Mouse (Mus musculus) neural tube, embryonic 11.5 days (tissue): ENCODE results near the gene Olfr789. TPM values are rescaled to one million over a fixed set of nuclear protein-coding genes. Genes with fewer than 3 reads are reported as not detected.
A peak's percentile ranks its signal among the peaks of the same experiment; 100 is the strongest.

Source experiments
- ATAC-seq: fragments of 200-750 bp; cut with Nextera tagmentation; 2 replicates; pipeline ENCODE4 v1.8.0; 2017; ENCODE audit warnings: moderate number of reproducible peaks, mild to moderate bottlenecking, moderate TSS enrichment, moderate library complexity; ENCODE audit not compliant: insufficient read depth, low FRiP score, low TSS enrichment
- DNase-seq: peaks from one replicate; pipeline ENCODE4 v3.0.0-alpha.2; 2015; ENCODE audit warnings: low spot score
- H3K27ac ChIP-seq: fragments of 300-500 bp; sonication (generic); 2 replicates; pipeline ENCODE4 v1.5.1; 2014; ENCODE audit warnings: low read depth, mild to moderate bottlenecking, low read length
- H3K27me3 ChIP-seq: fragments of 300-500 bp; sonication (generic); 2 replicates; pipeline ENCODE4 v1.6.1; 2014; ENCODE audit warnings: mild to moderate bottlenecking, low read length, mixed read lengths; ENCODE audit not compliant: control insufficient read depth, insufficient read depth
- H3K36me3 ChIP-seq: fragments of 300-500 bp; sonication (generic); 2 replicates; pipeline ENCODE4 v1.6.1; 2014; ENCODE audit warnings: mild to moderate bottlenecking, low read length, moderate library complexity, mixed read lengths; ENCODE audit not compliant: control insufficient read depth, insufficient read depth
- H3K4me1 ChIP-seq: fragments of 300-500 bp; sonication (generic); 2 replicates; pipeline ENCODE4 v1.6.1; 2014; ENCODE audit warnings: low read length, mixed read lengths; ENCODE audit not compliant: control insufficient read depth, insufficient read depth
- H3K4me2 ChIP-seq: fragments of 300-500 bp; sonication (generic); 2 replicates; pipeline ENCODE4 v1.6.1; 2014; ENCODE audit warnings: low read depth, mild to moderate bottlenecking, moderate library complexity
- H3K4me3 ChIP-seq: fragments of 300-500 bp; sonication (generic); 2 replicates; pipeline ENCODE4 v1.5.1; 2014; ENCODE audit warnings: low read depth, low read length
- H3K9ac ChIP-seq: fragments of 300-500 bp; sonication (generic); 2 replicates; pipeline ENCODE4 v1.6.1; 2014; ENCODE audit warnings: mild to moderate bottlenecking, low read length
- H3K9me3 ChIP-seq: fragments of 300-500 bp; sonication (generic); 2 replicates; pipeline ENCODE4 v1.6.1; 2016; ENCODE audit warnings: low read length; ENCODE audit not compliant: control insufficient read depth
- WGBS: fragments of 180-500 bp; shearing (Covaris S2); extraction: QIAGEN DNeasy Blood & Tissue Kit; methylation state at CpG from one replicate; pipeline ENCODE4 v1.1.7; 2014; 5-methylcytosine and 5-hydroxymethylcytosine counted together
- polyA plus RNA-seq: library from polyadenylated mRNA; unstranded; fragments of >200 nt; fragmentation: Nextera tagmentation; extraction: Ambion mirVana; gene quantifications from 2 replicates; pipeline ENCODE4 v1.2.1, GENCODE M21; 2014

Gene Olfr789
- not detected in 2 replicates for polyA plus RNA-seq

DNA sequence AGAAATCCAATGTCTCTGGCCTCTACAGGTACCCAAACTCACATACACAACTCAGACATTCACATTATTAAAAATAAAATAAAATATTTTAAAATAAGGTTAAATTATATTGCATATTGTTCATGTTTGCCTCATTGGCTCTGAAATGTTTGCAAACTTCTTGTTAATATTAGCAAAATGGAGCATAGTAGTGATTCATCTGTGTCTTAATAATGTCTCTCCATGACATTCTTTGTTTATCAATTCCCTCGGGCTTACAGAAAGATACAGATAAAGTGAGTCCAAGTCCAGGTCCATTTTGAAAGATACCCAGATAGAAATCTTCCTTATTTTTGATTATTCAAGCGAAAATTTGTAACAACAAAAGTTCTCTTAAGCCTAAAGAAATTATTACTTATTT, at the start of gene Olfr789:
Gene Olfr789, plus strand, starts transcription at position 301 of the 400 bp plus-strand sequence.
- no peak within 1 kb of the TSS for H3K4me2 ChIP-seq
- H3K36me3 ChIP-seq, result no peaks in the 10 kb centered on the region
- ATAC-seq (no peak), DNase-seq (no peak)
- no peaks in the 10 kb centered on the region for H3K4me1 ChIP-seq
- H3K27ac ChIP-seq, result no peak within 1 kb of the TSS
- H3K4me3 ChIP-seq, result no peak within 1 kb of the TSS
- no peaks in the 10 kb centered on the region for H3K9me3 ChIP-seq
- H3K27me3 ChIP-seq, result no peaks in the 10 kb centered on the region
- H3K9ac ChIP-seq, result no peak within 1 kb of the TSS
- 73% methylated on average over 2 of the region's 2 CpGs for WGBS

DNA sequence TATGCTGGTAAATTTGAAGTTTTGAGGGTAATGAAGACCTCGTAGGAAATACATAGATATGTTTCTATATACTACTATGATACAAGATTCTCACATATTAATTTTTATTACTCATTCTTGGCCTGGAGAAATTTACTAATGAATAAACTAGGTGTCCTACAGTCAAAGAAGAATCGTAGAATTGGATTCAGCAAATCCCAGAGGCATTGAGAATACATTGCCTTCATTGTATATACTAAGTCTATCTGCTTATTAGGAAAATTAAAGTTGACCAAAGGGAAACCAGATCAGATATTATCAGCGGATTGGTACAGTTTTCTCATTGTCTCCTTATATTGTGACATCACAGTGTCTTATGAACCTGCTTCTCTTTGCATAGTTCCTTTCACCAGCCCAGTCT, 23.0 kb upstream of the Olfr789 start, which contains the start of gene Olfr787:
Gene Olfr787, plus strand, starts transcription at position 301 of the 400 bp plus-strand sequence.
- Histone ChIP-seq H3K27me3 (no peaks in the 10 kb centered on the region), H3K9me3 (no peaks in the 10 kb centered on the region), H3K4me2 (no peak within 1 kb of the TSS), H3K27ac (no peak within 1 kb of the TSS), H3K4me1 (no peaks in the 10 kb centered on the region), H3K4me3 (no peak within 1 kb of the TSS), H3K9ac (no peak within 1 kb of the TSS), H3K36me3 (no peaks in the 10 kb centered on the region)
- 88% methylated on average over 3 of the region's 3 CpGs for WGBS
- DNase-seq (no peak), ATAC-seq (no peak)

DNA sequence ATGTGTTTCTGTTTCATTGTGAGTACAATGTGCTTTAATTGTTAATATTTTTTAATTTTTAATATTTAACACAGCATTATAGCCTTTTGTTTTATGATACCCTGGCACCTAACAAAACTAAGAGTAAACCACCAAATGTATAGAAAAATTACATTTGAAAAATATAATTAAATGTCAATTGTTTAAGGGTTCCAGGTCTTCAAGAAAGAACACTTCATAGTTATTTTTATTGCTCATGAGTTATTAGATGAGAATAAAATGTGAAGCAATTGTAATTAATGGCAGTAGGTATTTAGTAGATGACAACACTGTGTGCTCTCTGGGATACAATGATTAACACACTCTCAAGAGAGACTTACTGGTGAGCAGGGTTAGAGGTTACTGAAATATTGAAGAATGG, 13.9 kb upstream of the Olfr789 start, which contains the start of gene Olfr788:
Gene Olfr788, plus strand, starts transcription at position 301 of the 400 bp plus-strand sequence.
- no peaks in the 10 kb centered on the region for H3K27me3 ChIP-seq
- H3K9ac ChIP-seq, result no peak within 1 kb of the TSS
- no peak within 1 kb of the TSS for H3K4me3 ChIP-seq
- no peaks in the 10 kb centered on the region for H3K36me3 ChIP-seq
- H3K4me1 ChIP-seq, result no peaks in the 10 kb centered on the region
- H3K27ac ChIP-seq, result no peak within 1 kb of the TSS
- no peak within 1 kb of the TSS for H3K4me2 ChIP-seq
- no peaks in the 10 kb centered on the region for H3K9me3 ChIP-seq
- ATAC-seq, result no peak
- DNase-seq, result no peak

DNA sequence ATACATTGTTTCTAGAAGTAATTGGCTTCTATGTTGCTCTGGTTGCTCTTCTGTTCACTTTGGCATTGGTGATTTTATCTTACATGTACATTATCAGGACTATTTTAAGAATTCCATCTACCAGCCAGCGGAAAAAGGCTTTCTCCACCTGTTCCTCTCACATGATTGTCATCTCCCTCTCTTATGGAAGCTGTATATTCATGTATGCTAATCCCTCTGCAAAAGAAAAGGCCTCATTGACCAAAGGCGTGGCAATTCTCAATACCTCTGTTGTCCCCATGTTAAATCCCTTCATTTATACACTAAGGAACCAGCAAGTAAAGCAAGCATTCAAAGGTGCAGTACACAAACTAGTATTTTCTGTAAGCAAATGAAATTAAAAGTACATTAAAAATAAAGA, 11.3 kb upstream of the Olfr789 start:
- WGBS, result 74% methylated on average over 2 of the region's 2 CpGs
- Histone ChIP-seq H3K4me3 (no peak overlapping the region), H3K4me1 (no peaks in the 10 kb centered on the region), H3K9me3 (no peaks in the 10 kb centered on the region), H3K36me3 (no peaks in the 10 kb centered on the region), H3K4me2 (no peak overlapping the region), H3K9ac (no peak overlapping the region), H3K27ac (no peak overlapping the region), H3K27me3 (no peaks in the 10 kb centered on the region)
- DNase-seq (no peak), ATAC-seq (no peak)

DNA sequence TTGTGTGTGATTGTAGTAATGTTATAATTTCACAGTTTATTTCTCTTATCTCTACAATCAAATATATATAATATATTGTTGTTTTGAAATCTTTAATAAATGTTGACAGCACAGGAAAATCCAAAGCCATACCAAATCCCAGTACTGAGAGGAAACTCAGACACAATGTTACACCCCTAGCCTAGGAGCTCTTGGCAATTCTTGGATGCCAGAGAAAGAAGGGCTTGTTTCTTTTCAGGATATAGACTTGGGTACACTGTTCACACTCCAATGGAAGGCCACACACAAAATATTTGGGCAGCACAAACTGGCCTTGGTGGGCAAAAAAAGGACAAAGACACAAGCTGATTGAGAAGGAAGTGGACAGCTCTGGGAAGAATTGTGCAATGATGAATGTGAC, 10.8 kb upstream of the Olfr789 start:
- H3K9ac ChIP-seq, result no peak overlapping the region
- H3K36me3 ChIP-seq, result no peaks in the 10 kb centered on the region
- H3K27me3 ChIP-seq, result no peaks in the 10 kb centered on the region
- no peak for ATAC-seq
- H3K4me3 ChIP-seq, result no peak overlapping the region
- DNase-seq, result no peak
- no peaks in the 10 kb centered on the region for H3K4me1 ChIP-seq
- H3K27ac ChIP-seq, result no peak overlapping the region
- no peak overlapping the region for H3K4me2 ChIP-seq
- no peaks in the 10 kb centered on the region for H3K9me3 ChIP-seq

DNA sequence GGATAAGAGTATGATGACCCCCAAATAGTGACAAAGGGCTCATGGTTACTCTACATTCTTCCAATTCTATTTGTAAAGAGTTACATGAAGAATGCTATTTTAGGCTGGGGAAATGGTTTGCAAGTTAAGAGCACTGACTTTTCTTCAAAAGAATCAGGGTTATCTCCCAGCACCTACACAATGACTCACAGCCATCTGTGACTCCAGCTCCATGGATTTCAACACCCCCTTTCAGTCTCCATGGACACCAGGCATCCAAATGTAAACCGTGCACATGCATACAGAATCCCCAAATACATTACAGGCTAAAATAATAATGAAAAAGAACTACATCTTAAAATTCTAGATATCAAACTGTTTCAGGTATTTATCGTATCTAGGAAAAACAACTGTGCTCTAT, 5.5 kb downstream of the Olfr789 start:
- WGBS, result 88% methylated on average over 2 of the region's 2 CpGs
- ATAC-seq (no peak), DNase-seq (no peak)
- H3K4me3 ChIP-seq, result no peak overlapping the region
- no peaks in the 10 kb centered on the region for H3K9me3 ChIP-seq
- no peaks in the 10 kb centered on the region for H3K4me1 ChIP-seq
- no peak overlapping the region for H3K27ac ChIP-seq
- no peaks in the 10 kb centered on the region for H3K36me3 ChIP-seq
- no peak overlapping the region for H3K4me2 ChIP-seq
- H3K27me3 ChIP-seq, result no peaks in the 10 kb centered on the region
- no peak overlapping the region for H3K9ac ChIP-seq

DNA sequence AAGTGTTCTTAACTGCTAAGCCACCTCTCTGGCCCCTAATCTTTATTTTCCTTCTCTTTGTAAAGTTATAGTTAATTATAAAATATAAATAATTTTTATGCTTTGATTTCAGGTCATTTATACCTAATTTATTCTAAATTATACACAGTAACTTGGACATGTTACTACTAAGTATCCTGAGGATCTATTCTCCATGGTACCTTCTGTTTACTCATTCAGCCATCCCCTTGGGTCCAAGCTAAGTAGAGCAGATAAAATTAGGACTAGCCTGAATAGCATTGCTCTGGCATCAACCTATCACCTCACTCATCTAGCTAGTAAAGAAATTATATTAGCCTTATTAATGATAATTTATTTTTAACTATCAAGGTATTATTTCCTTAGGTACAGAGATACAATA, 13.6 kb downstream of the Olfr789 start, which contains the start of gene Olfr790:
Gene Olfr790, plus strand, starts transcription at position 301 of the 400 bp plus-strand sequence.
- H3K27ac ChIP-seq, result no peak within 1 kb of the TSS
- H3K4me2 ChIP-seq, result no peak within 1 kb of the TSS
- H3K36me3 ChIP-seq, result no peaks in the 10 kb centered on the region
- ATAC-seq (0 out of 2 replicates have a peak, but pooled peaks have one; percentile 35), DNase-seq (no peak)
- H3K9ac ChIP-seq, result no peak within 1 kb of the TSS
- no peak within 1 kb of the TSS for H3K4me3 ChIP-seq
- no peaks in the 10 kb centered on the region for H3K27me3 ChIP-seq
- H3K4me1 ChIP-seq, result no peaks in the 10 kb centered on the region
- no peaks in the 10 kb centered on the region for H3K9me3 ChIP-seq

DNA sequence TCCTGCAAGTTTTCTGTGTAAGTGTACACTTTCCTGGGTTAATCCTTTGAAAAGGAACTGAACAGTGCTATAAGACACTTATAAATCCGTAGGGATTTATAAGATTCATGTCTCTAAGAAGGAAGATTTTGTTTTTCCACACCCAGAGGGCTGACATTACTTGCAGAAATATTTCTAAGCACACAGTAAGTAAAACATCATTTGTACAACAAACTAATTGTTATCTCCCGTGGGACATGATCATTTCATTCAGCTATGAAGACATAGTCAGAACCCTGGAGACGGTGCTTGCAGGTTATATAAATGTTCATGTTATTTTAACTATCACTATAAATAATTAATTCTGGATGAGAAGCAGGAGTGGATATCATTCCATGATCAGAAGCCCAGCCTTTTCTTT, 36.9 kb downstream of the Olfr789 start, which contains the start of gene Olfr791:
Gene Olfr791, plus strand, starts transcription at position 301 of the 400 bp plus-strand sequence.
- Histone ChIP-seq H3K9ac (no peak within 1 kb of the TSS), H3K4me3 (no peak within 1 kb of the TSS), H3K27ac (no peak within 1 kb of the TSS), H3K9me3 (no peaks in the 10 kb centered on the region), H3K27me3 (no peaks in the 10 kb centered on the region), H3K4me1 (no peaks in the 10 kb centered on the region), H3K4me2 (no peak within 1 kb of the TSS), H3K36me3 (no peaks in the 10 kb centered on the region)
- 73% methylated on average over 3 of the region's 3 CpGs for WGBS
- DNase-seq (no peak), ATAC-seq (no peak)

DNA sequence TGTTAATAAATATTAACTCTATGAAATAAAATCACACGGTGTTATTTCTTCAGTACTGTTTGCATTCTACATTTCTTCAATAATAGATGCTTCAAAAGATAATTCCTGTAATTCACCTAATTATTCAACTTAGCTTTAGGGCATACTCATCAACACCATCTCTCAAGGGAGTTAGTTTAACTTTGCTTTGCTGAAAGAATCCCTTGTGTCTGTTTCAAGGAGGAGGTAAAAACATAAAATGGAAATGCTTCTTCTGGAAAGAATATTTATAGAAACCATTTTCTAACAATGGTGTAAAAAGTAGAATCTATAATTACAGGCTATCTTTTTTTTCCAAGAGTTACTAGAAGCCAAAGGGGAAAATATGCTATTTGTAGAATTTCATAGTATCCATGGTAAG, 54.3 kb downstream of the Olfr789 start, which contains the start of gene Olfr792:
Gene Olfr792, plus strand, starts transcription at position 301 of the 400 bp plus-strand sequence.
- ATAC-seq, result no peak
- no peaks in the 10 kb centered on the region for H3K9me3 ChIP-seq
- no peak for DNase-seq
- no peak within 1 kb of the TSS for H3K27ac ChIP-seq
- H3K9ac ChIP-seq, result no peak within 1 kb of the TSS
- no peaks in the 10 kb centered on the region for H3K27me3 ChIP-seq
- H3K36me3 ChIP-seq, result no peaks in the 10 kb centered on the region
- no peak within 1 kb of the TSS for H3K4me2 ChIP-seq
- 88% methylated on average over 1 of the region's 1 CpGs for WGBS
- no peak within 1 kb of the TSS for H3K4me3 ChIP-seq
- no peaks in the 10 kb centered on the region for H3K4me1 ChIP-seq
